Mouse (Mus musculus): Measurements from ENCODE around the gene Creld2.

- TF ChIP-seq CTCF (IDR thresholded peaks at IDR 0.05; ENCODE audit: low read depth): no peak
- no peak; the same call in none of the 2 replicates for TF ChIP-seq EP300 (IDR thresholded peaks at IDR 0.05; ENCODE audit: low read depth)
Measured at GRCm38 (mm10) chr15:88868024-88868742, 48.7 kb downstream of the Creld2 start.
